Mouse (Mus musculus) myocyte (in vitro differentiated cells): ENCODE results near the gene Nudt14.

ENCODE experiments used
- CEBPB ChIP-seq: IDR thresholded peaks from 2 replicates; pipeline ENCODE4 v1.6.1; 2011; ENCODE audit warnings: mild to moderate bottlenecking, moderate library complexity; ENCODE audit not compliant: poor library complexity, insufficient read depth, severe bottlenecking
- MAX ChIP-seq: IDR thresholded peaks from one replicate; pipeline ENCODE4 v1.6.1; 2011; ENCODE audit warnings: low read depth, mild to moderate bottlenecking, control low read depth
- MYOD1 ChIP-seq, 3 experiments: IDR thresholded peaks; one replicate each; pipeline ENCODE4 v1.6.1; 2011; ENCODE audit warnings: control low read depth in 2 of 3, low read depth in 2 of 3, mild to moderate bottlenecking in 2 of 3, moderate library complexity in 1 of 3; ENCODE audit not compliant: insufficient read length in 2 of 3, control insufficient read depth in 1 of 3
- POLR2A ChIP-seq: IDR thresholded peaks from one replicate; pipeline ENCODE4 v1.6.1; 2011; ENCODE audit warnings: low read depth, mild to moderate bottlenecking, control low read depth, moderate library complexity; ENCODE audit not compliant: insufficient read length
- TCF3 ChIP-seq: IDR thresholded peaks from one replicate; pipeline ENCODE4 v1.6.1; 2011; ENCODE audit warnings: low read depth, control low read depth; ENCODE audit not compliant: insufficient read length
- USF1 ChIP-seq: IDR thresholded peaks from one replicate; pipeline ENCODE4 v1.6.1; 2011; ENCODE audit warnings: low read depth, mild to moderate bottlenecking, control low read depth, moderate library complexity

DNA sequence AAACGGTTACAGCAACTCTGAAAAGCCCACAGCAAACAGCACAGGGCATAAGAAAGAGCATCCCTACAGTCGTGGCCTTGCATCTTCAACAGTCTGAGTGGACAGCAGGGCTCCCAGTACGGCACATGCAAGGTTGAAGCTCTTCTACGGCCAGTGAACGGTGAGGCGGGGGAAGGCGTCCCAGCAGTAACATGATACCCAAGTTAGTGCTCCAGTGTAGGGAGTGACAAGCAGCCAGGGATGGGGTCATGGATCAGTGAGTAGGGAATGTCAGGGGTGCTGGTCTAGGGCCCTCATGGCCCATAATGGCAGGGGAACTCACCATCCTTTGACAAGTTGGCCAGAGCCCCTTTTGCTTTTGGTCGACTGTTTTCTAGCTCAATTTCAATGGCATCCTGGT lies 27.0 kb upstream of the Nudt14 start:
- TF ChIP-seq POLR2A, result no peak
- no peak for TF ChIP-seq MAX
- no peak for TF ChIP-seq USF1
- no peak for TF ChIP-seq TCF3
- no peak for TF ChIP-seq CEBPB
- no peak for TF ChIP-seq MYOD1 (IDR thresholded peaks at IDR 0.05; ENCODE audit: control insufficient read depth in 1 of 3, insufficient read length in 2 of 3, low read depth in 2 of 3)
